Mouse (Mus musculus) kidney, adult 2 months (tissue): ENCODE data around the gene Zdhhc7. TPM values are rescaled to one million over a fixed set of nuclear protein-coding genes. Genes with fewer than 3 reads are reported as not detected.
A peak's percentile ranks its signal among the peaks of the same experiment; 100 is the strongest.

ENCODE experiments used
- DNase-seq: peaks from one replicate; pipeline ENCODE4 v3.0.0; 2021
- H3K27ac ChIP-seq: fragments of 200-500 bp; 2 replicates; pipeline ENCODE4 v1.5.1; 2012; ENCODE audit warnings: low read depth, low read length, control low read depth, inconsistent platforms; ENCODE audit not compliant: insufficient read depth
- H3K27me3 ChIP-seq: fragments of 200-500 bp; replicated peaks from 2 replicates; pipeline ENCODE4 v1.6.1; 2012; ENCODE audit warnings: mild to moderate bottlenecking, moderate library complexity, low read length, inconsistent platforms; ENCODE audit not compliant: control insufficient read depth, insufficient read depth
- H3K36me3 ChIP-seq: fragments of 200-500 bp; 2 replicates; pipeline ENCODE4 v1.6.1; 2012; ENCODE audit warnings: mild to moderate bottlenecking, moderate library complexity, low read length, inconsistent platforms; ENCODE audit not compliant: control insufficient read depth, insufficient read depth
- H3K4me1 ChIP-seq: fragments of 200-500 bp; 2 replicates; pipeline ENCODE4 v1.6.1; 2011; ENCODE audit warnings: low read length; ENCODE audit not compliant: control insufficient read depth, insufficient read depth
- H3K4me3 ChIP-seq: fragments of 200-500 bp; 2 replicates; pipeline ENCODE4 v1.5.1; 2011; ENCODE audit warnings: mild to moderate bottlenecking, low read depth, low read length, control low read depth; ENCODE audit not compliant: insufficient read depth
- CTCF ChIP-seq: fragments of 200-500 bp; conservative IDR thresholded peaks from 2 replicates; pipeline ENCODE4 v1.5.1; 2011; ENCODE audit warnings: low read depth, mild to moderate bottlenecking, control low read depth, low read length, moderate library complexity, mixed read lengths; ENCODE audit not compliant: insufficient read depth, insufficient read length
- POLR2A ChIP-seq: fragments of 200-500 bp; IDR thresholded peaks from one replicate; pipeline ENCODE4 v1.6.1; 2011; ENCODE audit warnings: low read depth, low read length, control low read depth
- WGBS: fragments of 180-500 bp; shearing (Covaris S2); methylation state at CpG from one replicate; pipeline ENCODE4 v1.1.7; 2018; 5-methylcytosine and 5-hydroxymethylcytosine counted together
- polyA plus RNA-seq: library from polyadenylated mRNA; depleted of rRNA; stranded (reverse); fragments of >200 nt; gene quantifications from 2 replicates; pipeline ENCODE4 v1.2.3, GENCODE M21; 2012; rRNA removed

The Zdhhc7 gene
- polyA plus RNA-seq, 1 experiment = 58.7 TPM

DNA sequence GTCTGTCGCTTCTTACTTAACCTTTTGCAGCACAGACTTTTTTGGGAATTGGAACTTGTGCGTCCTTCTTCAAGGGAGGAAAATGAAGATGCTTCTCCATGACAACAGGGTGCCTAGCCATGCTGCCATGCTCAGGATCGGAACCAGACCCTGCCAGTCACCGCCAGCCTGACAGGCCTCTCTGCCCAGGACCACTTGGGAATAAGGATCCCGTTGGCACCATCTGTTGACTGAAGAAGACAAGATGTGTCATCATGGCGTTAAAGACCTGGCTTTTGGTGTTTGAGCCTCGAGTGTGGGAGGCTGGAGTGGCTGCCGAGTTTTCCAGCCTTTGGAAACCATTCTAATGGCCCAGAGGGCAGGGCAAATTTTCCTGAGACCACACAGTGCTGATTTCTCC lies 63.7 kb downstream of the Zdhhc7 start:
- WGBS = 87% methylated on average over 8 of the region's 8 CpGs
- H3K4me3 ChIP-seq = no peak overlapping the region
- no peak overlapping the region for H3K27ac ChIP-seq
- 0 out of 2 replicates have a peak, but pooled peaks cover 3% of the 10 kb centered on the region for H3K4me1 ChIP-seq
- DNase-seq = no peak
- no peaks in the 10 kb centered on the region for H3K27me3 ChIP-seq
- TF ChIP-seq POLR2A (no peak), CTCF (no peak)
- no peaks in the 10 kb centered on the region for H3K36me3 ChIP-seq

GRCm38 (mm10) chr8:120037199-120037598 lies 64.1 kb downstream of the Zdhhc7 start:
- TF ChIP-seq CTCF (no peak), POLR2A (no peak)
- Histone ChIP-seq H3K27me3 (no peaks in the 10 kb centered on the region), H3K4me3 (no peak overlapping the region), H3K4me1 (0 out of 2 replicates have a peak, but pooled peaks cover 3% of the 10 kb centered on the region), H3K27ac (no peak overlapping the region), H3K36me3 (no peaks in the 10 kb centered on the region)
- WGBS = 65% methylated on average over 15 of the region's 15 CpGs
- peak; percentile 67 for DNase-seq

DNA sequence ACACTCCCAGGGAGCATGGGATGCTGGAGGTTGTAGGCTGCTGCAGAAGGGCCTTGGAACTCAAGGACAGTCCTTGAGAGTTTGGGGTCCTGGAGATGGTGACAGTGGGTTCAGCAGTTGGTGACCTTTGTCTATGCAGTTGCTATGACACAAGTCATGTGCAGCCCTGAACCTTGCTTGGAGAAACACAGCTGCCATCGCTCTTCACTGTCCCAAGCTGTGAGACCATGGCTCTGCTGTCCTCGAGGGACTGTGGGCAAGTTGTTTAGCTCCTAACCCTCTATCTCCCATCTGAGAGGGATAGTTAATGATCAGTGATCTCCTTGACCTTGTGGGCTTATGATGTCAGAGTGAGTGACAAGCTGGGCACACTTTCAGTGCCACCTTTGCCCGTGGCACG lies 64.7 kb downstream of the Zdhhc7 start:
- WGBS = 43% methylated on average over 4 of the region's 4 CpGs
- Histone ChIP-seq H3K36me3 (no peaks in the 10 kb centered on the region), H3K4me1 (0 out of 2 replicates have a peak, but pooled peaks cover 3% of the 10 kb centered on the region), H3K4me3 (no peak overlapping the region), H3K27ac (no peak overlapping the region), H3K27me3 (no peaks in the 10 kb centered on the region)
- DNase-seq = no peak
- TF ChIP-seq POLR2A = no peak
- TF ChIP-seq CTCF = no peak

GRCm38 (mm10) chr8:120036111-120036510 lies 65.2 kb downstream of the Zdhhc7 start:
- no peaks in the 10 kb centered on the region for H3K36me3 ChIP-seq
- 38% methylated on average over 9 of the region's 9 CpGs for WGBS
- DNase-seq = peak; percentile 50
- no peak for TF ChIP-seq CTCF
- TF ChIP-seq POLR2A = no peak
- H3K4me3 ChIP-seq = no peak overlapping the region
- no peak overlapping the region for H3K27ac ChIP-seq
- H3K4me1 ChIP-seq = 0 out of 2 replicates have a peak, but pooled peaks cover 3% of the 10 kb centered on the region
- H3K27me3 ChIP-seq = no peaks in the 10 kb centered on the region

DNA sequence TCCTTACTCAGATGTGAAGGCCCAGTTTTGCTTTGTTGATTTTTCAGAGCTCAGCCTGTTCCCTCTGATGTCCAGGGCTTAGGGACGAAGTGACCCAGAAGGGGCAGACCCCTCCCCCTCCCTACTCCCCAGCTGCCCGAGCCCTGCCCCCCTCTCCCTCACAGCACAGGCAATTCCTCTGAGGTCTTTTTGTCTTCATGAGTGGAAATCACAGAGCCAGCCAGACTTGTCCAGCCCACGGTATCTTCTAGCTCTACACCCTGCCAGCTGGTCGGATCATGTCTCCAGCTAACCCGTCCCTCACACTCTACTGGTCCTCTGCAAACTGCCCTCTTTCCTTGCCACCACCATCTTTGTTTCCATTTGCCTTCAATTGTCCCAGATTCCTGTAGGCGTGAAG lies 66.8 kb downstream of the Zdhhc7 start:
- TF ChIP-seq CTCF = no peak
- TF ChIP-seq POLR2A = no peak
- Histone ChIP-seq H3K27me3 (no peaks in the 10 kb centered on the region), H3K4me3 (no peak overlapping the region), H3K27ac (no peak overlapping the region), H3K4me1 (0 out of 2 replicates have a peak, but pooled peaks cover 3% of the 10 kb centered on the region), H3K36me3 (no peaks in the 10 kb centered on the region)
- no peak for DNase-seq
- WGBS = 73% methylated on average over 6 of the region's 6 CpGs

DNA sequence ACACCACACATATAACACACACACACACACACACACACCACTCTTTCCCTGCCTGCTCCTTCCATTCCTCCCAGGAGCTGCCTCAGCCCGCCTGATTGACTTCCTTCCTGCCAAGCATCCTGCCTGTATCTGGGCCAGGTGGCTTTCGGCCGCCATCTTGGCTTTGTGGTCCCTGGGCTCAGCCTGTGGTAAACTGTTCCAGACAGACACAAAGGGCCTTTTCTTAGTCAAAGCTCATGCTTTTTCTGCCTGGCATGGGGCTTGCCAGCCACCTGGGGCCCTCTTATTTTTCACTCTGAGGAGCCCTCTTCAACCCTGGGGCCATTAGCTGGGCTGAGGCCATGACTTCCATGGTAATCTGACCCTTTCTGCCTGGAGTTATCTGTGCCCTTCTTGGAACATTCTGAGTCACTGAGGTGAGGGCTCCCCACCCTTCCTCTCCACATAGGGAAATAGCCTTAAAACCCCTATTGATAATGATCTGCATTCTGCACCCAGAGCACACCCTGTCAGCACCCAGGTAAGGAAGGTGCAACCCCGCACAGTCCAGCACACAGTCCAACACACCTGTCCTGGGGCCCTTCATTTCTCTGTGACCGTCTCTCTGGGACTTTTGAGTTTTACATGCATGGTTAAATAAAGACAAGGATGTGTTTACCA lies 68.6 kb downstream of the Zdhhc7 start:
- Histone ChIP-seq H3K27ac (no peak overlapping the region), H3K4me3 (no peak overlapping the region), H3K36me3 (no peaks in the 10 kb centered on the region), H3K4me1 (0 out of 2 replicates have a peak, but pooled peaks cover 3% of the 10 kb centered on the region), H3K27me3 (no peaks in the 10 kb centered on the region)
- 95% methylated on average over 5 of the region's 5 CpGs for WGBS
- no peak for DNase-seq
- TF ChIP-seq POLR2A = no peak
- no peak for TF ChIP-seq CTCF

Other genes with a start within 250 kb of the Zdhhc7 start
- gene Klhl36, start 239.2 kb downstream of the Zdhhc7 start, polyA plus RNA-seq = 37.7 and 52.4 TPM in 2 replicates
- gene Usp10, start 191.1 kb downstream of the Zdhhc7 start, polyA plus RNA-seq = 121 and 135 TPM in 2 replicates
- gene Gm20388, start 190.6 kb downstream of the Zdhhc7 start, polyA plus RNA-seq = 49.7 and 53.6 TPM in 2 replicates
- gene Crispld2, start 109.0 kb downstream of the Zdhhc7 start, polyA plus RNA-seq = 16.7 and 19.7 TPM in 2 replicates
- gene 6430548M08Rik, start 12.7 kb upstream of the Zdhhc7 start, polyA plus RNA-seq = 8.4 and 8.8 TPM in 2 replicates
- gene Fam92b, start 76.0 kb upstream of the Zdhhc7 start, polyA plus RNA-seq = not detected in 2 replicates
- 14.8 and 15.6 TPM in 2 replicates for gene Gse1, start 127.0 kb upstream of the Zdhhc7 start, polyA plus RNA-seq